Mouse (Mus musculus) naive thymus-derived CD4-positive, alpha-beta T cell, adult 2 months (primary cell): Measurements from ENCODE around the gene Fam50a.
"Not testable (repeated sequence)": the region's sequence is repeated elsewhere in the genome, so short reads cannot be mapped to it uniquely, and the experiment has no call there.

Source experiments
- DNase-seq: peaks from one replicate; pipeline ENCODE4 v3.0.0-alpha.2; 2011; ENCODE audit warnings: low read depth

Gene Fam50a

GRCm38 (mm10) chrX:74330166-74330930 is 17.5 kb downstream of the Fam50a start:
- no peak for DNase-seq

- peak; percentile 12 for DNase-seq
These were observed 40.0 kb downstream of the Fam50a start for GRCm38 (mm10) chrX:74352645-74353466.

GRCm38 (mm10) chrX:74353467-74353770 is 40.6 kb downstream of the Fam50a start, which contains the start of gene Lage3:
Gene Lage3, minus strand, starts transcription at chrX:74353618.
- DNase-seq: peak; percentile 84

GRCm38 (mm10) chrX:74357069-74357468 is 44.2 kb downstream of the Fam50a start:
- DNase-seq: not testable (repeated sequence)

- DNase-seq: no peak
These were observed 46.3 kb downstream of the Fam50a start for GRCm38 (mm10) chrX:74359171-74359570.

GRCm38 (mm10) chrX:74367512-74367911 is 54.7 kb downstream of the Fam50a start:
- DNase-seq: no peak

GRCm38 (mm10) chrX:74368209-74368909 is 55.5 kb downstream of the Fam50a start:
- DNase-seq: peak; percentile 61
